Mouse (Mus musculus) embryonic fibroblast, embryonic 13.5 days (primary cell): Measurements from ENCODE around the gene Acsl4.

ENCODE experiments used
- CTCF ChIP-seq: IDR thresholded peaks from 2 replicates; pipeline ENCODE4 v1.5.1; 2011; ENCODE audit warnings: mild to moderate bottlenecking, control low read depth, low read length, moderate library complexity, borderline replicate concordance; ENCODE audit not compliant: insufficient read depth
- POLR2A ChIP-seq: IDR thresholded peaks from 2 replicates; pipeline ENCODE4 v1.6.1; 2011; ENCODE audit warnings: low read depth, mild to moderate bottlenecking, control low read depth, low read length, moderate library complexity

GRCm38 (mm10) chrX:142427111-142427510 is 36.8 kb upstream of the Acsl4 start:
- TF ChIP-seq POLR2A = no peak
- TF ChIP-seq CTCF = no peak
